Mouse (Mus musculus) liver, embryonic 13.5 days (tissue): Measurements from ENCODE around the gene Snx9. TPM values are rescaled to one million over a fixed set of nuclear protein-coding genes. Genes with fewer than 3 reads are reported as not detected.

ENCODE experiments used
- ATAC-seq: fragments of 200-750 bp; cut with Nextera tagmentation; 2 replicates; pipeline ENCODE4 v1.8.0; 2017; ENCODE audit warnings: low read depth, mild to moderate bottlenecking, moderate number of reproducible peaks, moderate library complexity
- DNase-seq: peaks from one replicate; pipeline ENCODE4 v3.0.0; 2022
- H3K27ac ChIP-seq: fragments of 300-500 bp; sonication (generic); 2 replicates; pipeline ENCODE4 v1.5.1; 2015; ENCODE audit warnings: moderate library complexity, mild to moderate bottlenecking, inconsistent platforms
- H3K27me3 ChIP-seq: fragments of 300-500 bp; sonication (generic); 2 replicates; pipeline ENCODE4 v1.6.1; 2015; ENCODE audit warnings: mild to moderate bottlenecking, inconsistent platforms
- H3K36me3 ChIP-seq: fragments of 300-500 bp; sonication (generic); 2 replicates; pipeline ENCODE4 v1.6.1; 2015; ENCODE audit warnings: mild to moderate bottlenecking, inconsistent platforms
- H3K4me1 ChIP-seq: fragments of 300-500 bp; sonication (generic); replicated peaks from 2 replicates; pipeline ENCODE4 v1.6.1; 2015; ENCODE audit warnings: inconsistent platforms
- H3K4me2 ChIP-seq: fragments of 300-500 bp; sonication (generic); 2 replicates; pipeline ENCODE4 v1.6.1; 2015; ENCODE audit warnings: inconsistent platforms, mild to moderate bottlenecking, moderate library complexity
- H3K4me3 ChIP-seq: fragments of 300-500 bp; sonication (generic); replicated peaks from 2 replicates; pipeline ENCODE4 v1.5.1; 2015; ENCODE audit warnings: mild to moderate bottlenecking, inconsistent platforms
- H3K9ac ChIP-seq: fragments of 300-500 bp; sonication (generic); 2 replicates; pipeline ENCODE4 v1.6.1; 2015; ENCODE audit warnings: mild to moderate bottlenecking, inconsistent platforms
- H3K9me3 ChIP-seq: fragments of 300-500 bp; sonication (generic); replicated peaks from 2 replicates; pipeline ENCODE4 v1.6.1; 2016; ENCODE audit warnings: inconsistent platforms
- WGBS: fragments of 180-500 bp; shearing (Covaris S2); methylation state at CpG from one replicate; pipeline ENCODE4 v1.1.7; 2015; ENCODE audit not compliant: insufficient replicate concordance; 5-methylcytosine and 5-hydroxymethylcytosine counted together
- polyA plus RNA-seq: library from polyadenylated mRNA; unstranded; fragments of >200 nt; fragmentation: Nextera tagmentation; extraction: Ambion mirVana; gene quantifications from 2 replicates; pipeline ENCODE4 v1.2.1, GENCODE M21; 2015

Gene Snx9
- polyA plus RNA-seq, 1 experiment from 2014 or later = 12.2 TPM

GRCm38 (mm10) chr17:5849421-5849910 lies 8.3 kb downstream of the Snx9 start:
- Histone ChIP-seq H3K4me2 (peak overlapping the region; percentile 39), H3K36me3 (peaks cover 7% of the 10 kb centered on the region), H3K27me3 (no peaks in the 10 kb centered on the region), H3K4me3 (no peak overlapping the region; the same call in 1 of the 2 replicates), H3K27ac (peak overlapping the region; percentile 44; the same call in 1 of the 2 replicates), H3K4me1 (peaks cover 36% of the 10 kb centered on the region), H3K9ac (no peak overlapping the region), H3K9me3 (no peaks in the 10 kb centered on the region)
- 56% methylated on average over 18 of the region's 18 CpGs for WGBS
- ATAC-seq (no peak), DNase-seq (no peak)

DNA sequence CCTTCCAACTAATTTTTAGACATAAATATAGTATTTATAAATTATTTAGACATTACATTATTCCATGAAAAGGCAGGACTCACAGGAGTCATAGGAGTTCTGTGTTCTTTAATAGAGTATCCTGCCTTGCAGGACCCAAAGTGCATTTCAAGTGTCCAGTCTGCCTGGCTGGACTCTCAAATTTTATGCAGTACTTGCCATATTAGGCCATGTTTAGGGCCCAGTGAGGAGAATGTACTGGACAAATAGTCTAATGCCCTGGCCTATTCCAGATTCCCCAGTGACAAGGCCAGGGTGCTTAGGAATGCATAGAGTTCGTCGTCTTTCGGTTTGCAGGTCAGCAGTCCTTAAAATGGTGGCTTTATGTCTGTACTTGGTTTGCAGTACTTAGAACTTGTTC lies 8.9 kb downstream of the Snx9 start:
- no peak for DNase-seq
- ATAC-seq = no peak
- Histone ChIP-seq H3K9ac (no peak overlapping the region), H3K4me2 (no peak overlapping the region), H3K27me3 (no peaks in the 10 kb centered on the region), H3K4me1 (peaks cover 31% of the 10 kb centered on the region), H3K36me3 (peaks cover 10% of the 10 kb centered on the region), H3K4me3 (no peak overlapping the region), H3K27ac (no peak overlapping the region), H3K9me3 (no peaks in the 10 kb centered on the region)
- WGBS = 87% methylated on average over 3 of the region's 3 CpGs

DNA sequence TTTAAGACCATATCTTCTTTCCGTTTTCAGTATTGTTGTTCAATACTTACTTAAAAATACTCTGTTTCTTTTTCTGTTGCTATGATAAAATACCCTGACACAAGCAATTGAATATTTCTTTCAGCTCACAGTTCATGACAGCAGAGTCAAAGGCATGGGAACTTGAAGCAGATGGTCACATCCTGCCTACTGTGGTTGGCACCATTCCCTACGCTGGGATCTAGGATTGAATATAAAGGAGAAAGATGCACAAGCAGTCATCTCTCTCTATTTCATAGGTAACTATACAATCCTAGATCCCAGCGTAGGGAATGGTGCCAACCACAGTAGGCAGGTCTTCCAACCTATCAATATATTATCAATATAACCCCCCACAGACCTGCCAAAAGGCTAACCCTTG lies 9.3 kb downstream of the Snx9 start:
- H3K9me3 ChIP-seq = no peaks in the 10 kb centered on the region
- H3K9ac ChIP-seq = no peak overlapping the region
- no peak overlapping the region for H3K4me2 ChIP-seq
- ATAC-seq = no peak
- peaks cover 31% of the 10 kb centered on the region for H3K4me1 ChIP-seq
- peaks cover 10% of the 10 kb centered on the region for H3K36me3 ChIP-seq
- no peak overlapping the region for H3K4me3 ChIP-seq
- 84% methylated on average over 3 of the region's 3 CpGs for WGBS
- no peak for DNase-seq
- no peaks in the 10 kb centered on the region for H3K27me3 ChIP-seq
- H3K27ac ChIP-seq = no peak overlapping the region

GRCm38 (mm10) chr17:5853936-5854335 lies 12.8 kb downstream of the Snx9 start:
- H3K4me2 ChIP-seq = no peak overlapping the region
- H3K4me1 ChIP-seq = peaks cover 25% of the 10 kb centered on the region
- no peaks in the 10 kb centered on the region for H3K9me3 ChIP-seq
- H3K36me3 ChIP-seq = peaks cover 10% of the 10 kb centered on the region
- no peak overlapping the region for H3K4me3 ChIP-seq
- WGBS = 85% methylated on average over 13 of the region's 13 CpGs
- ATAC-seq (no peak), DNase-seq (no peak)
- H3K27ac ChIP-seq = no peak overlapping the region
- H3K27me3 ChIP-seq = no peaks in the 10 kb centered on the region
- no peak overlapping the region for H3K9ac ChIP-seq

- DNase-seq (no peak), ATAC-seq (no peak)
- Histone ChIP-seq H3K27me3 (no peaks in the 10 kb centered on the region), H3K9me3 (no peaks in the 10 kb centered on the region), H3K27ac (no peak overlapping the region), H3K9ac (no peak overlapping the region), H3K36me3 (peaks cover 10% of the 10 kb centered on the region), H3K4me3 (no peak overlapping the region), H3K4me2 (no peak overlapping the region), H3K4me1 (peaks cover 18% of the 10 kb centered on the region)
Measured at GRCm38 (mm10) chr17:5855560-5855959, 14.4 kb downstream of the Snx9 start.

DNA sequence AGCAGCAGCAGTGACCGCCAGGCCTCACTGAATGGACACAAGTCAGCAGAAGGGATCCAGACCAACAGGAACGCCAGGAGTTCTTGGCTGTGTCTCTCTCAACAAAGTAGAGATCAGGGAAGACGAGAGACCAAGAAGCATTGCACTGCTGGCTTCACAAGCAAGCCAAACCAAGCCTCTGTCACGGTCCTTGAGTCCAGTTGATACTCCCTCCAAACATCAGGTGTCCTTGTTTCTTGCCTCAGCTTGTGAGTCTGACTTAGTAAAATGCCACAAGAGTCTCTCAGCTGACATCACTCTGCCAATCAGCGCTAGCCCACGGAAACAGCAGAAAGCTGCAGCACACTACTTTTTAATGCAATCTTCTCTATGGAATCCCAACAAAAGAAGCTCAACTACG lies 15.3 kb downstream of the Snx9 start:
- Histone ChIP-seq H3K9me3 (no peaks in the 10 kb centered on the region), H3K4me2 (no peak overlapping the region), H3K4me1 (peaks cover 18% of the 10 kb centered on the region), H3K9ac (no peak overlapping the region), H3K4me3 (no peak overlapping the region), H3K36me3 (peaks cover 10% of the 10 kb centered on the region), H3K27me3 (no peaks in the 10 kb centered on the region), H3K27ac (no peak overlapping the region)
- ATAC-seq = no peak
- no peak for DNase-seq
- 79% methylated on average over 7 of the region's 7 CpGs for WGBS

- WGBS = 81% methylated on average over 11 of the region's 11 CpGs
- Histone ChIP-seq H3K9me3 (no peaks in the 10 kb centered on the region), H3K36me3 (peaks cover 10% of the 10 kb centered on the region), H3K4me1 (peaks cover 19% of the 10 kb centered on the region), H3K9ac (no peak overlapping the region), H3K27me3 (no peaks in the 10 kb centered on the region), H3K4me3 (no peak overlapping the region), H3K4me2 (no peak overlapping the region), H3K27ac (no peak overlapping the region)
- DNase-seq (no peak), ATAC-seq (no peak)
Measured at GRCm38 (mm10) chr17:5857206-5857605, 16.1 kb downstream of the Snx9 start.

DNA sequence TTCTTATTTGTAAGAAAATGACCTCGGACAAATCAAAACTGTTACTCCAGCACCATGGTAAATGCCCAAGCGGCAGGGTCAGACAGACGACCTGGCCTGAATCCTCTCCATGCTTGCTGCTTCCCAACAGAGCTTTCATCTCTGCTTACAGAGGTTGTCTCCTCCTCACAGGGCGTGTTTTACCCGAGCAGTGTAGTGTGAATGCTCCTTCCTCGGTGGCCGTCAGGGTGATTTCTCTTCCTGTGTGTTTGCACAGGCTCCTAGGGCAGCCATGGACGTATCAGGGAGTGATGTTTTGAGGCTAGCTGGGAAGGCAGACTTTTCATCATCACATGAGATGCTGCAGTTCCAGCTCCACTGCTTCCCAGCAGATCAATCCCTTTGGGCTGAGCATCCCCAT lies 17.1 kb downstream of the Snx9 start:
- Histone ChIP-seq H3K27me3 (no peaks in the 10 kb centered on the region), H3K4me3 (no peak overlapping the region), H3K27ac (no peak overlapping the region), H3K36me3 (peaks cover 10% of the 10 kb centered on the region), H3K9me3 (no peaks in the 10 kb centered on the region), H3K9ac (no peak overlapping the region), H3K4me1 (peaks cover 19% of the 10 kb centered on the region), H3K4me2 (no peak overlapping the region)
- DNase-seq (no peak), ATAC-seq (no peak)
- WGBS = 56% methylated on average over 8 of the region's 8 CpGs

DNA sequence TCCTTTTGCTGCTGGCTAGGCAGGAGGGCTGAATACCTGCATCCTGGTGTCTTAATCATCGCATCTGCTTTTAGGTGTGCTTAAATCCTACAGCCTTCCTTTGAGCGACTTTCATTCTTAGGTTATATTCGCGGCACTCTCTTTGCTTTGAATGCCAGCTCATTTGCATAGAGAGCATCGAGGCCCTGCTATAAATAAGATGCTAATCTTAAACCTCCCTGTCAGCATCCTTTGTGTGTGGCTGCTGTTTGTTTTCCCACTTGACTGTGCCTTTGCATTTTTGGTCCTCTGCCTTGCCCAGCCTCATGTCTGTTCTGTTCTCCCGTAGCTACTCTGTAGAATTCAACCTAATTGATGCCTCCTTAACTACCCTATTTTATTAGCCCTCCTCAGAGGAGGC lies 21.2 kb downstream of the Snx9 start:
- no peaks in the 10 kb centered on the region for H3K36me3 ChIP-seq
- peaks cover 23% of the 10 kb centered on the region for H3K4me1 ChIP-seq
- no peaks in the 10 kb centered on the region for H3K9me3 ChIP-seq
- H3K4me2 ChIP-seq = no peak overlapping the region
- H3K9ac ChIP-seq = no peak overlapping the region
- no peak for ATAC-seq
- 57% methylated on average over 6 of the region's 6 CpGs for WGBS
- H3K27ac ChIP-seq = no peak overlapping the region
- H3K4me3 ChIP-seq = no peak overlapping the region
- H3K27me3 ChIP-seq = no peaks in the 10 kb centered on the region
- no peak for DNase-seq

DNA sequence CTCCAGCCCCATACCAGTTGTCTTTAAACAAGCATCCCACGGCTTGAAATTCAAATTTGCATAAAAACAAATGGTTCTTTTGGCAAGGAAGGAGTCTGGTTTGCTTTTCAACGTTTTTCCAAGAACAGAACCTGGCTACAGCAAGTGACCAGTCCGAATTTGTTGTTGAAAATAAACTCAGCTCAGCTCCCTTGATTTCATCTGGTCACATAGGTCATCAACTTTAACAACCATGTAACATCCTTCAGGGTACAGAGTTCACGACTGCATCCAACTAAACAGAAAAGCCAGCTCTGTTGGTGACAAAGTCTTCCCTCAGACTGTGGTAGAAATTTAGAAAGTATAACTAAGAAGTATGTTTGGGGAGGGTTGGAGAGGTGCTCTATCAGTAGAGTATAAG lies 21.7 kb downstream of the Snx9 start:
- H3K4me2 ChIP-seq = no peak overlapping the region
- H3K36me3 ChIP-seq = no peaks in the 10 kb centered on the region
- 52% methylated on average over 4 of the region's 4 CpGs for WGBS
- no peaks in the 10 kb centered on the region for H3K9me3 ChIP-seq
- H3K27me3 ChIP-seq = no peaks in the 10 kb centered on the region
- no peak overlapping the region for H3K4me3 ChIP-seq
- H3K4me1 ChIP-seq = peaks cover 28% of the 10 kb centered on the region
- no peak overlapping the region for H3K9ac ChIP-seq
- H3K27ac ChIP-seq = no peak overlapping the region
- ATAC-seq (no peak), DNase-seq (no peak)

- no peaks in the 10 kb centered on the region for H3K9me3 ChIP-seq
- H3K4me2 ChIP-seq = no peak overlapping the region
- no peak overlapping the region for H3K9ac ChIP-seq
- WGBS = 91% methylated on average over 5 of the region's 5 CpGs
- no peaks in the 10 kb centered on the region for H3K36me3 ChIP-seq
- ATAC-seq (no peak), DNase-seq (no peak)
- H3K4me1 ChIP-seq = peaks cover 29% of the 10 kb centered on the region
- no peak overlapping the region for H3K4me3 ChIP-seq
- H3K27me3 ChIP-seq = no peaks in the 10 kb centered on the region
- no peak overlapping the region for H3K27ac ChIP-seq
Measured at GRCm38 (mm10) chr17:5863745-5864144, 22.6 kb downstream of the Snx9 start.

DNA sequence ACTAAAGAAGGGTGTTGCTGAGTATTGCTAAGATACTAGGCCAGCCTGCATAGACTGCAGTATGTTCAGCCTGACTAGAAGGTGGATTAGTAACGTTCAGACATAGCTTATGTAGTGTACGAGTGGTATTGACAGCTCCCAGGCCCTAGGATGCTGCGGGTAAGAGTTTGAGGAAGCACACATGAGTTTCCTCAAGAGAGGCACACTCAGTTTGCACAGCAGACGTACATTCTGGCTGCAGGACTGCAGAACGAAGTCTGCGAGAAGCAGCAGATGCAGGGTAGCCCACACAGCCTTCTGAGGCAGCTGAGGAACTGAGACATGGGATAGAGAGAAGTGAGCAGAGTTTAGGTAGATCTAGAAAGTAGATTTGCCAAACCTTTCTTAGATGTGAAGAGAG lies 26.3 kb downstream of the Snx9 start:
- DNase-seq (no peak), ATAC-seq (no peak)
- H3K4me1 ChIP-seq = peaks cover 35% of the 10 kb centered on the region
- no peak overlapping the region for H3K9ac ChIP-seq
- H3K4me3 ChIP-seq = no peak overlapping the region
- WGBS = 39% methylated on average over 6 of the region's 6 CpGs
- H3K27ac ChIP-seq = no peak overlapping the region
- H3K27me3 ChIP-seq = no peaks in the 10 kb centered on the region
- H3K9me3 ChIP-seq = no peaks in the 10 kb centered on the region
- H3K36me3 ChIP-seq = no peaks in the 10 kb centered on the region
- H3K4me2 ChIP-seq = no peak overlapping the region
